ENCODE assay signal across 9 mouse cellular contexts in genomic region chr3:88206901-88207371, GRCm38 (mm10). TPM values are rescaled to one million over a fixed set of nuclear protein-coding genes. Genes with fewer than 3 reads are reported as not detected.
DNase-seq lines count a peak whose midpoint lies in the region; ATAC-seq and TF ChIP-seq lines count a peak whose summit lies in the region.
"Had no signal": no experiment of that assay in that cellular context is flagged by ENCODE, and none has a peak within 500 bp of the region (broad histone marks: within the 10 kb centered on the region; RNA-seq: fewer than 3 reads in every experiment).

No protein-coding gene starts in this region.

- peak overlapping the region; percentile 99 for H3K27ac ChIP-seq in forebrain, postnatal 0 days (ENCODE audit: low read depth, low read length)
- H3K27ac ChIP-seq in heart, embryonic 11.5 days (ENCODE audit: low read depth, low read length): no peak overlapping the region
- H3K27ac ChIP-seq: heart, embryonic 13.5 days; macrophage had no signal

- no peak for TF ChIP-seq CTCF in forebrain, postnatal 0 days (IDR thresholded peaks at IDR 0.05; ENCODE audit: low read depth)

- peak overlapping the region; percentile 97 for H3K4me2 ChIP-seq in forebrain, postnatal 0 days (ENCODE audit: low read depth)
- no peak overlapping the region for H3K4me2 ChIP-seq in heart, embryonic 11.5 days
- H3K4me2 ChIP-seq: heart, embryonic 13.5 days had no signal

- H3K4me1 ChIP-seq in forebrain, postnatal 0 days (ENCODE audit: insufficient read depth): peaks cover 50% of the 10 kb centered on the region
- H3K4me1 ChIP-seq in heart, embryonic 11.5 days (ENCODE audit: control insufficient read depth, insufficient read depth, low read length): no peaks in the 10 kb centered on the region
- H3K4me1 ChIP-seq: heart, embryonic 13.5 days had no signal

- WGBS in forebrain, postnatal 0 days: 0% methylated on average over 14 of the region's 14 CpGs
- 2% methylated on average over 14 of the region's 14 CpGs for WGBS in heart, embryonic 11.5 days (ENCODE audit: insufficient replicate concordance)

- H3K9me3 ChIP-seq in forebrain, postnatal 0 days (ENCODE audit: low read length): no peaks in the 10 kb centered on the region
- no peaks in the 10 kb centered on the region for H3K9me3 ChIP-seq in heart, embryonic 11.5 days (replicated peaks; ENCODE audit: control insufficient read depth, low read length)
- H3K9me3 ChIP-seq: heart, embryonic 13.5 days had no signal

- H3K9ac ChIP-seq in forebrain, postnatal 0 days: peak overlapping the region; percentile 96
- H3K9ac ChIP-seq in heart, embryonic 11.5 days (ENCODE audit: low read depth, low read length): no peak overlapping the region
- H3K9ac ChIP-seq: heart, embryonic 13.5 days had no signal

- peak; percentile 46 for ATAC-seq in forebrain, postnatal 0 days
- no peak for ATAC-seq in heart, embryonic 11.5 days (replicated peaks; ENCODE audit: insufficient number of reproducible peaks, low FRiP score, low TSS enrichment)

- peak overlapping the region; percentile 78 for H3K4me3 ChIP-seq in forebrain, postnatal 0 days (ENCODE audit: low read depth, low read length)
- no peak overlapping the region for H3K4me3 ChIP-seq in heart, embryonic 11.5 days (ENCODE audit: low read depth, low read length)
- H3K4me3 ChIP-seq: heart, embryonic 13.5 days had no signal

- H3K27me3 ChIP-seq in forebrain, postnatal 0 days (ENCODE audit: insufficient read depth, low read length): no peaks in the 10 kb centered on the region
- H3K27me3 ChIP-seq in heart, embryonic 11.5 days (ENCODE audit: control insufficient read depth, insufficient read depth, low read length): peaks cover 97% of the 10 kb centered on the region

- intact Hi-C loops in left cerebral cortex, postnatal 14 days (cut with DNase I): no loop called here
- intact Hi-C loops in gastrocnemius, postnatal 36 days (cut with DNase I): no loop called here

- peak; percentile 77 to 81 for DNase-seq in cerebellum, postnatal 14 days
- DNase-seq in forebrain, postnatal 0 days: peak; percentile 90
- peak; percentile 76 to 77 for DNase-seq in left cerebral cortex, postnatal 14 days (ENCODE audit: low spot score in 2 of 2)
- DNase-seq in right cerebral cortex, adult 18-20 months: peak; percentile 78
- DNase-seq in gastrocnemius, postnatal 36 days: no peak
- no peak for DNase-seq in spleen, postnatal 36 days (ENCODE audit: low spot score in 2 of 2)

- H3K36me3 ChIP-seq in forebrain, postnatal 0 days (ENCODE audit: insufficient read depth): peaks cover 13% of the 10 kb centered on the region; the same call in 1 of the 2 replicates
- no peaks in the 10 kb centered on the region for H3K36me3 ChIP-seq in heart, embryonic 11.5 days (ENCODE audit: control insufficient read depth, insufficient read depth, low read length)
- H3K36me3 ChIP-seq: heart, embryonic 13.5 days had no signal

RNA-seq across cellular contexts. Expression of gene Rhbg, which starts 47.6 kb away (rescaled TPM):
- total RNA-seq in forebrain, postnatal 0 days (2014; rRNA removed): 0.19 TPM in 1 of 2 replicates, not detected in the other
- polyA plus RNA-seq in forebrain, postnatal 0 days (2015; fragmentation: Nextera tagmentation; extraction: Ambion mirVana): 0.21 and 0.25 TPM in 2 replicates
- total RNA-seq in left cerebral cortex, postnatal 14 days (2021): under 1 TPM in 1 of 2 experiments, not detected in 1; 0.18 TPM
- 0.10 TPM in 1 of 2 replicates, not detected in the other for polyA plus RNA-seq in heart, embryonic 11.5 days (2014; fragmentation: Nextera tagmentation; extraction: Ambion mirVana)
- total RNA-seq in gastrocnemius, postnatal 36 days (2021): not detected
- polyA plus RNA-seq: macrophage had no signal

Comparison
In these comparisons a context has a peak if more than half of its experiments do, and no peak if none do; other contexts are left out.
1. DNase-seq: peak in cerebellum, postnatal 14 days (2 of 2), forebrain, postnatal 0 days (single experiment), left cerebral cortex, postnatal 14 days (2 of 2) and right cerebral cortex, adult 18-20 months (single experiment); none in gastrocnemius, postnatal 36 days (0 of 2) and spleen, postnatal 36 days (0 of 2).